Mouse (Mus musculus): Measurements from ENCODE around the gene Foxa3. TPM values are rescaled to one million over a fixed set of nuclear protein-coding genes. Genes with fewer than 3 reads are reported as not detected.

The Foxa3 gene
- polyA plus RNA-seq, 1 experiment, result not detected

GRCm38 (mm10) chr7:19012882-19013281, 10.5 kb downstream of the Foxa3 start:
- Histone ChIP-seq H3K4me1 (ENCODE audit: control insufficient read depth, insufficient read depth, low read length) (no peaks in the 10 kb centered on the region), H3K27ac (ENCODE audit: insufficient read depth, low read depth, low read length) (no peak overlapping the region), H3K4me3 (ENCODE audit: insufficient read depth, low read length) (no peak overlapping the region)
- TF ChIP-seq CTCF (IDR thresholded peaks at IDR 0.05; ENCODE audit: low read depth, low read length) (no peak), POLR2A (IDR thresholded peaks at IDR 0.05; ENCODE audit: borderline replicate concordance, low read depth, low read length) (no peak)

GRCm38 (mm10) chr7:19012025-19012621, 11.2 kb downstream of the Foxa3 start:
- Histone ChIP-seq H3K4me3 (ENCODE audit: insufficient read depth, low read length) (no peak overlapping the region), H3K27ac (ENCODE audit: insufficient read depth, low read depth, low read length) (no peak overlapping the region), H3K4me1 (ENCODE audit: control insufficient read depth, insufficient read depth, low read length) (no peaks in the 10 kb centered on the region)
- TF ChIP-seq CTCF (IDR thresholded peaks at IDR 0.05; ENCODE audit: low read depth, low read length) (no peak), POLR2A (IDR thresholded peaks at IDR 0.05; ENCODE audit: borderline replicate concordance, low read depth, low read length) (no peak)

- Histone ChIP-seq H3K27ac (ENCODE audit: insufficient read depth, low read depth, low read length) (no peak overlapping the region), H3K4me3 (ENCODE audit: insufficient read depth, low read length) (no peak overlapping the region), H3K4me1 (ENCODE audit: control insufficient read depth, insufficient read depth, low read length) (no peaks in the 10 kb centered on the region)
- no peak for TF ChIP-seq POLR2A (IDR thresholded peaks at IDR 0.05; ENCODE audit: borderline replicate concordance, low read depth, low read length)
- no peak for TF ChIP-seq CTCF (IDR thresholded peaks at IDR 0.05; ENCODE audit: low read depth, low read length)
Observed at GRCm38 (mm10) chr7:19010581-19010980, 12.8 kb downstream of the Foxa3 start.

- peaks cover 3% of the 10 kb centered on the region; the same call in 1 of the 2 replicates for H3K4me1 ChIP-seq (ENCODE audit: control insufficient read depth, insufficient read depth, low read length)
Observed at GRCm38 (mm10) chr7:19007026-19007977, 16.0 kb downstream of the Foxa3 start.

GRCm38 (mm10) chr7:19006476-19006875, 16.9 kb downstream of the Foxa3 start:
- H3K4me3 ChIP-seq (ENCODE audit: insufficient read depth, low read length), result no peak overlapping the region
- H3K27ac ChIP-seq (ENCODE audit: insufficient read depth, low read depth, low read length), result no peak overlapping the region
- H3K4me1 ChIP-seq (ENCODE audit: control insufficient read depth, insufficient read depth, low read length), result peaks cover 10% of the 10 kb centered on the region
- no peak for TF ChIP-seq POLR2A (IDR thresholded peaks at IDR 0.05; ENCODE audit: borderline replicate concordance, low read depth, low read length)
- TF ChIP-seq CTCF (IDR thresholded peaks at IDR 0.05; ENCODE audit: low read depth, low read length), result peak; percentile 99

More at GRCm38 (mm10) chr7:19007026-19007977, 16.0 kb downstream of the Foxa3 start:
- H3K4me3 ChIP-seq (ENCODE audit: insufficient read depth, low read length), result no peak overlapping the region
- no peak for TF ChIP-seq POLR2A (IDR thresholded peaks at IDR 0.05; ENCODE audit: borderline replicate concordance, low read depth, low read length)
- no peak for TF ChIP-seq CTCF (IDR thresholded peaks at IDR 0.05; ENCODE audit: low read depth, low read length)
- H3K27ac ChIP-seq (ENCODE audit: insufficient read depth, low read depth, low read length), result no peak overlapping the region

- no peak for TF ChIP-seq POLR2A (IDR thresholded peaks at IDR 0.05; ENCODE audit: borderline replicate concordance, low read depth, low read length)
- TF ChIP-seq CTCF (IDR thresholded peaks at IDR 0.05; ENCODE audit: low read depth, low read length), result no peak
- Histone ChIP-seq H3K4me3 (ENCODE audit: insufficient read depth, low read length) (peak overlapping the region; percentile 86; the same call in 1 of the 2 replicates), H3K27ac (ENCODE audit: insufficient read depth, low read depth, low read length) (no peak overlapping the region), H3K4me1 (ENCODE audit: control insufficient read depth, insufficient read depth, low read length) (peaks cover 10% of the 10 kb centered on the region)
Observed at GRCm38 (mm10) chr7:19005417-19006121, 17.8 kb downstream of the Foxa3 start.

GRCm38 (mm10) chr7:19004631-19005079, 18.7 kb downstream of the Foxa3 start:
- TF ChIP-seq CTCF (IDR thresholded peaks at IDR 0.05; ENCODE audit: low read depth, low read length), result no peak
- TF ChIP-seq POLR2A (IDR thresholded peaks at IDR 0.05; ENCODE audit: borderline replicate concordance, low read depth, low read length), result no peak
- Histone ChIP-seq H3K4me1 (ENCODE audit: control insufficient read depth, insufficient read depth, low read length) (peaks cover 10% of the 10 kb centered on the region), H3K27ac (ENCODE audit: insufficient read depth, low read depth, low read length) (no peak overlapping the region), H3K4me3 (ENCODE audit: insufficient read depth, low read length) (peak overlapping the region; percentile 86)

- Histone ChIP-seq H3K4me1 (ENCODE audit: control insufficient read depth, insufficient read depth, low read length) (peaks cover 10% of the 10 kb centered on the region), H3K4me3 (ENCODE audit: insufficient read depth, low read length) (peak within 1 kb of the TSS; percentile 86), H3K27ac (ENCODE audit: insufficient read depth, low read depth, low read length) (peak within 1 kb of the TSS; percentile 83)
- no peak for TF ChIP-seq CTCF (IDR thresholded peaks at IDR 0.05; ENCODE audit: low read depth, low read length)
- no peak for TF ChIP-seq POLR2A (IDR thresholded peaks at IDR 0.05; ENCODE audit: borderline replicate concordance, low read depth, low read length)
Observed at GRCm38 (mm10) chr7:19003902-19004630, 19.3 kb downstream of the Foxa3 start, which contains the start of gene Irf2bp1. Gene Irf2bp1 (plus strand): TSS chr7:19004044.
